Mouse (Mus musculus): ENCODE results near the gene Slc25a29. TPM values are rescaled to one million over a fixed set of nuclear protein-coding genes. Genes with fewer than 3 reads are reported as not detected.
A peak's percentile ranks its signal among the peaks of the same experiment; 100 is the strongest.

Gene Slc25a29
- 12.4 TPM in 2 replicates for polyA plus RNA-seq (2016; fragmentation: Nextera tagmentation; extraction: Ambion mirVana)

GRCm38 (mm10) chr12:108835840-108836409 is at the start of gene Slc25a29, which contains the start of gene Slc25a47:
TSS of gene Slc25a29 (minus strand) at chr12:108835883.
TSS of gene Slc25a47 (plus strand) at chr12:108836046.
- Histone ChIP-seq H3K27ac (replicated peaks) (peak within 1 kb of the TSS; percentile 90), H3K4me1 (peaks cover 48% of the 10 kb centered on the region)
- under 1% methylated on average over 53 of the region's 53 CpGs for WGBS

GRCm38 (mm10) chr12:108882776-108883175 is 47.1 kb upstream of the Slc25a29 start:
- H3K36me3 ChIP-seq = peaks cover 99% of the 10 kb centered on the region
- H3K27ac ChIP-seq (replicated peaks) = no peak overlapping the region
- no peak overlapping the region for H3K4me3 ChIP-seq
- no peak for DNase-seq (ENCODE audit: low spot score)
- WGBS = 95% methylated on average over 8 of the region's 8 CpGs
- H3K4me1 ChIP-seq = no peaks in the 10 kb centered on the region
- H3K27me3 ChIP-seq (ENCODE audit: low read depth, poor library complexity, severe bottlenecking) = no peaks in the 10 kb centered on the region
- H3K9me3 ChIP-seq (replicated peaks) = no peaks in the 10 kb centered on the region

More at GRCm38 (mm10) chr12:108835840-108836409, at the start of gene Slc25a29, which contains the start of gene Slc25a47:
- Histone ChIP-seq H3K4me3 (peak within 1 kb of the TSS; percentile 74), H3K36me3 (peaks cover 45% of the 10 kb centered on the region), H3K9me3 (replicated peaks) (no peaks in the 10 kb centered on the region), H3K27me3 (ENCODE audit: low read depth, poor library complexity, severe bottlenecking) (peaks cover 18% of the 10 kb centered on the region)
- DNase-seq (ENCODE audit: low spot score) = peak; percentile 96

GRCm38 (mm10) chr12:108881192-108881591 is 45.5 kb upstream of the Slc25a29 start:
- H3K4me3 ChIP-seq = no peak overlapping the region
- H3K27ac ChIP-seq (replicated peaks) = no peak overlapping the region
- H3K9me3 ChIP-seq (replicated peaks) = no peaks in the 10 kb centered on the region
- no peaks in the 10 kb centered on the region for H3K4me1 ChIP-seq
- no peak for DNase-seq (ENCODE audit: low spot score)
- peaks cover 97% of the 10 kb centered on the region for H3K36me3 ChIP-seq
- H3K27me3 ChIP-seq (ENCODE audit: low read depth, poor library complexity, severe bottlenecking) = no peaks in the 10 kb centered on the region
- WGBS = 83% methylated on average over 3 of the region's 3 CpGs

GRCm38 (mm10) chr12:108880606-108881005 is 44.9 kb upstream of the Slc25a29 start:
- Histone ChIP-seq H3K27me3 (ENCODE audit: low read depth, poor library complexity, severe bottlenecking) (no peaks in the 10 kb centered on the region), H3K36me3 (peaks cover 97% of the 10 kb centered on the region), H3K4me1 (no peaks in the 10 kb centered on the region), H3K27ac (replicated peaks) (no peak overlapping the region), H3K4me3 (no peak overlapping the region), H3K9me3 (replicated peaks) (no peaks in the 10 kb centered on the region)
- WGBS = 95% methylated on average over 5 of the region's 5 CpGs
- no peak for DNase-seq (ENCODE audit: low spot score)

- WGBS = 87% methylated on average over 4 of the region's 4 CpGs
- H3K36me3 ChIP-seq = peaks cover 97% of the 10 kb centered on the region
- no peak overlapping the region for H3K4me3 ChIP-seq
Measured at GRCm38 (mm10) chr12:108879138-108879537, 43.5 kb upstream of the Slc25a29 start.

GRCm38 (mm10) chr12:108873122-108873521 is 37.4 kb upstream of the Slc25a29 start:
- no peaks in the 10 kb centered on the region for H3K27me3 ChIP-seq (ENCODE audit: low read depth, poor library complexity, severe bottlenecking)
- 89% methylated on average over 5 of the region's 5 CpGs for WGBS
- no peaks in the 10 kb centered on the region for H3K9me3 ChIP-seq (replicated peaks)
- no peak for DNase-seq (ENCODE audit: low spot score)
- H3K36me3 ChIP-seq = peaks cover 97% of the 10 kb centered on the region
- H3K27ac ChIP-seq (replicated peaks) = no peak overlapping the region
- no peak overlapping the region for H3K4me3 ChIP-seq
- no peaks in the 10 kb centered on the region for H3K4me1 ChIP-seq

More at GRCm38 (mm10) chr12:108879138-108879537, 43.5 kb upstream of the Slc25a29 start:
- DNase-seq (ENCODE audit: low spot score) = no peak
- no peak overlapping the region for H3K27ac ChIP-seq (replicated peaks)
- no peaks in the 10 kb centered on the region for H3K4me1 ChIP-seq
- no peaks in the 10 kb centered on the region for H3K27me3 ChIP-seq (ENCODE audit: low read depth, poor library complexity, severe bottlenecking)
- H3K9me3 ChIP-seq (replicated peaks) = no peaks in the 10 kb centered on the region

GRCm38 (mm10) chr12:108869575-108869974 is 33.9 kb upstream of the Slc25a29 start:
- 83% methylated on average over 2 of the region's 2 CpGs for WGBS
- DNase-seq (ENCODE audit: low spot score) = no peak
- Histone ChIP-seq H3K27me3 (ENCODE audit: low read depth, poor library complexity, severe bottlenecking) (no peaks in the 10 kb centered on the region), H3K9me3 (replicated peaks) (no peaks in the 10 kb centered on the region), H3K36me3 (peaks cover 99% of the 10 kb centered on the region), H3K4me1 (no peaks in the 10 kb centered on the region), H3K27ac (replicated peaks) (no peak overlapping the region), H3K4me3 (no peak overlapping the region)

- Histone ChIP-seq H3K4me3 (no peak overlapping the region), H3K36me3 (peaks cover 100% of the 10 kb centered on the region), H3K9me3 (replicated peaks) (no peaks in the 10 kb centered on the region), H3K4me1 (no peaks in the 10 kb centered on the region), H3K27me3 (ENCODE audit: low read depth, poor library complexity, severe bottlenecking) (no peaks in the 10 kb centered on the region), H3K27ac (replicated peaks) (no peak overlapping the region)
- 91% methylated on average over 6 of the region's 6 CpGs for WGBS
- no peak for DNase-seq (ENCODE audit: low spot score)
Measured at GRCm38 (mm10) chr12:108865007-108865494, 29.4 kb upstream of the Slc25a29 start.

GRCm38 (mm10) chr12:108858486-108858885 is 22.8 kb upstream of the Slc25a29 start:
- 89% methylated on average over 5 of the region's 5 CpGs for WGBS
- no peak overlapping the region for H3K27ac ChIP-seq (replicated peaks)
- no peaks in the 10 kb centered on the region for H3K4me1 ChIP-seq
- no peaks in the 10 kb centered on the region for H3K27me3 ChIP-seq (ENCODE audit: low read depth, poor library complexity, severe bottlenecking)
- H3K9me3 ChIP-seq (replicated peaks) = no peaks in the 10 kb centered on the region
- H3K36me3 ChIP-seq = peaks cover 57% of the 10 kb centered on the region
- H3K4me3 ChIP-seq = no peak overlapping the region
- DNase-seq (ENCODE audit: low spot score) = no peak

- Histone ChIP-seq H3K4me1 (no peaks in the 10 kb centered on the region), H3K27me3 (ENCODE audit: low read depth, poor library complexity, severe bottlenecking) (no peaks in the 10 kb centered on the region), H3K4me3 (no peak overlapping the region), H3K9me3 (replicated peaks) (no peaks in the 10 kb centered on the region), H3K36me3 (peaks cover 49% of the 10 kb centered on the region), H3K27ac (replicated peaks) (0 out of 2 replicates have a peak overlapping the region, but pooled peaks have one; percentile 38)
- WGBS = 87% methylated on average over 7 of the region's 7 CpGs
- DNase-seq (ENCODE audit: low spot score) = no peak
Measured at GRCm38 (mm10) chr12:108857589-108858184, 22.0 kb upstream of the Slc25a29 start.

GRCm38 (mm10) chr12:108857109-108857508 is 21.4 kb upstream of the Slc25a29 start:
- Histone ChIP-seq H3K27ac (replicated peaks) (0 out of 2 replicates have a peak overlapping the region, but pooled peaks have one; percentile 38), H3K9me3 (replicated peaks) (no peaks in the 10 kb centered on the region)
- 90% methylated on average over 7 of the region's 7 CpGs for WGBS

GRCm38 (mm10) chr12:108856186-108856585 is 20.5 kb upstream of the Slc25a29 start:
- no peak for DNase-seq (ENCODE audit: low spot score)
- Histone ChIP-seq H3K27ac (replicated peaks) (no peak overlapping the region), H3K27me3 (ENCODE audit: low read depth, poor library complexity, severe bottlenecking) (no peaks in the 10 kb centered on the region), H3K4me3 (no peak overlapping the region), H3K9me3 (replicated peaks) (no peaks in the 10 kb centered on the region), H3K4me1 (no peaks in the 10 kb centered on the region), H3K36me3 (peaks cover 34% of the 10 kb centered on the region)
- WGBS = 90% methylated on average over 8 of the region's 8 CpGs

More at GRCm38 (mm10) chr12:108857109-108857508, 21.4 kb upstream of the Slc25a29 start:
- H3K27me3 ChIP-seq (ENCODE audit: low read depth, poor library complexity, severe bottlenecking) = no peaks in the 10 kb centered on the region
- peaks cover 43% of the 10 kb centered on the region for H3K36me3 ChIP-seq
- no peaks in the 10 kb centered on the region for H3K4me1 ChIP-seq
- H3K4me3 ChIP-seq = no peak overlapping the region
- DNase-seq (ENCODE audit: low spot score) = no peak

- Histone ChIP-seq H3K27ac (replicated peaks) (no peak overlapping the region), H3K4me1 (peaks cover 8% of the 10 kb centered on the region), H3K9me3 (replicated peaks) (no peaks in the 10 kb centered on the region), H3K36me3 (peaks cover 23% of the 10 kb centered on the region), H3K4me3 (no peak overlapping the region), H3K27me3 (ENCODE audit: low read depth, poor library complexity, severe bottlenecking) (no peaks in the 10 kb centered on the region)
- 91% methylated on average over 10 of the region's 10 CpGs for WGBS
- DNase-seq (ENCODE audit: low spot score) = no peak
Measured at GRCm38 (mm10) chr12:108855081-108855480, 19.4 kb upstream of the Slc25a29 start.
